Mouse (Mus musculus) bone marrow macrophage, adult 2 months (primary cell): ENCODE measurements around the gene Lta.
"Not testable (repeated sequence)": the region's sequence is repeated elsewhere in the genome, so short reads cannot be mapped to it uniquely, and the experiment has no call there.

Experiments used
- CTCF ChIP-seq: IDR thresholded peaks from 2 replicates; pipeline ENCODE4 v1.5.1; 2012; ENCODE audit warnings: low read depth, mild to moderate bottlenecking, low read length, moderate library complexity
- POLR2A ChIP-seq: IDR thresholded peaks from 2 replicates; pipeline ENCODE4 v1.6.1; 2012; ENCODE audit warnings: mild to moderate bottlenecking, low read depth, low read length, borderline replicate concordance

DNA sequence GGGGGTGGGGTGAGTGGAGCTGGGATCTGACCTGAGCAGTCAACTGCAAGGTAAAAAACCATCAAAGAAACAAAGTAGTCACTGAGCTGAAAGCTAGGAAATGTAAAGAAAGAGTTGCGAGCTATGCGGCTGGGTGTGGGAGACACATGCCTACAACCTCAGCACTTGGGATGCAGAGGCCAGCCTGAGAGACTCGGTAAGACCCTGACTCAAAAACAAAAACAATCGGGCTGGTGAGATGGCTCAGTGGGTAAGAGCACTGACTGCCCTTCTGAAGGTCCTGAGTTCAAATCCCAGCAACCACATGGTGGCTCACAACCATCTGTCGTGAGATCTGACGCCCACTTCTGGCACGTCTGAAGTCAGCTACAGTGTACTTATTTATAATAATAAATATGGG is 28.9 kb upstream of the Lta start:
- TF ChIP-seq CTCF, POLR2A: not testable (repeated sequence)
